Mouse (Mus musculus) liver, embryonic 16.5 days (tissue): ENCODE results near the gene Il3. TPM values are rescaled to one million over a fixed set of nuclear protein-coding genes. Genes with fewer than 3 reads are reported as not detected.
A peak's percentile ranks its signal among the peaks of the same experiment; 100 is the strongest.

ENCODE experiments used
- ATAC-seq: fragments of 200-750 bp; cut with Nextera tagmentation; 2 replicates; pipeline ENCODE4 v1.8.0; 2017; ENCODE audit warnings: low read depth, mild to moderate bottlenecking, moderate number of reproducible peaks, moderate library complexity
- H3K27ac ChIP-seq: fragments of 300-500 bp; sonication (generic); 2 replicates; pipeline ENCODE4 v1.5.1; 2014; ENCODE audit warnings: mild to moderate bottlenecking, low read length
- H3K27me3 ChIP-seq: fragments of 300-500 bp; sonication (generic); 2 replicates; pipeline ENCODE4 v1.6.1; 2014; ENCODE audit warnings: low read depth, low read length, mixed read lengths; ENCODE audit not compliant: control insufficient read depth, insufficient read depth
- H3K36me3 ChIP-seq: fragments of 300-500 bp; sonication (generic); 2 replicates; pipeline ENCODE4 v1.6.1; 2014; ENCODE audit warnings: mild to moderate bottlenecking; ENCODE audit not compliant: control insufficient read depth, insufficient read depth
- H3K4me1 ChIP-seq: fragments of 300-500 bp; sonication (generic); 2 replicates; pipeline ENCODE4 v1.6.1; 2014; ENCODE audit warnings: low read depth, low read length, mixed read lengths; ENCODE audit not compliant: control insufficient read depth
- H3K4me2 ChIP-seq: fragments of 300-500 bp; sonication (generic); 2 replicates; pipeline ENCODE4 v1.6.1; 2014; ENCODE audit warnings: low read depth, low read length, mixed read lengths
- H3K4me3 ChIP-seq: fragments of 300-500 bp; sonication (generic); 2 replicates; pipeline ENCODE4 v1.5.1; 2014; ENCODE audit warnings: low read depth, mild to moderate bottlenecking, low read length
- H3K9ac ChIP-seq: fragments of 300-500 bp; sonication (generic); 2 replicates; pipeline ENCODE4 v1.6.1; 2014; ENCODE audit warnings: low read depth, low read length
- H3K9me3 ChIP-seq: fragments of 300-500 bp; sonication (generic); replicated peaks from 2 replicates; pipeline ENCODE4 v1.6.1; 2016; ENCODE audit warnings: low read length; ENCODE audit not compliant: control insufficient read depth
- WGBS: fragments of 180-500 bp; shearing (Covaris S2); extraction: QIAGEN DNeasy Blood & Tissue Kit; methylation state at CpG from one replicate; pipeline ENCODE4 v1.1.7; 2014; ENCODE audit not compliant: insufficient replicate concordance; 5-methylcytosine and 5-hydroxymethylcytosine counted together
- polyA plus RNA-seq: library from polyadenylated mRNA; unstranded; fragments of >200 nt; fragmentation: Nextera tagmentation; extraction: Ambion mirVana; gene quantifications from 2 replicates; pipeline ENCODE4 v1.2.1, GENCODE M21; 2015

The Il3 gene
- polyA plus RNA-seq, 1 experiment from 2014 or later: not detected

DNA sequence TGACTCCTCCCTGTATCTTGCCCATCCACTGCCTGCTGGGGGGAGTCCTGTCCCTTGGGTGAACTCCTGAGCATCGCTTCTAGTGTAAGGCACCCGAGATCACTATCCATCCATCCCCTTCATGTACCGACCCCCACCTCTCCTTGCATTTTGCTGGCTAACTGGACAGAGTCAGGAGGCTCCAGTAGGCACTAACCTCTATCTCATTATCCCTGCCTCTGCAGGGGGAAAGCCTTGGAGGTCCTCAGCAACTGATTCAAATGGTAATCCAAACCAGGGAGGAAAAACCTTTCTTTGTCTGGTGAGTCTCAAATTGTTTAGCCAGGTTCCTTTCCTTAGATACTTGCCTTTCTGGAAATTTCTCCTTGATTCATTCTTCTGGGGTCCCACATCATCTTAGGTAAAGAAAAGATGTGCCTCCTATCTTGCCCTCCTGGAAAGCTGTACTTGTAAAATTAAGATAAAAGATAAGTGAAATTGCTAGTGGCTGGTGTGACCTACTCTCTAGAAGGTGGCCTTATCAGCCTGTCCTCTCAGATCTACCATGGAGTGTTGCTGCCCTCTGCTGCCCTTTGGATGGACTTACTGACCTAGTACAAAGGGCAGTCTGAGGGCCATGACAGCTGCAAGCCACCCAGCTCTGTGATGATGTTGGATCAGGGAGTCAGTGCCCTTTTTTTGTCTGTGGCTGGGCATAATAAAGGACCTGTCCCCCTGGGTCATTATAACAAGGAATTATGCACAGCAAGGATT is 10.3 kb downstream of the Il3 start:
- ATAC-seq: peak; percentile 48; the same call in 1 of the 2 replicates
- Histone ChIP-seq H3K4me3 (no peak overlapping the region), H3K9ac (no peak overlapping the region), H3K27me3 (no peaks in the 10 kb centered on the region), H3K4me2 (no peak overlapping the region), H3K27ac (no peak overlapping the region), H3K4me1 (no peaks in the 10 kb centered on the region), H3K36me3 (no peaks in the 10 kb centered on the region), H3K9me3 (no peaks in the 10 kb centered on the region)
- 53% methylated on average over 3 of the region's 3 CpGs for WGBS

DNA sequence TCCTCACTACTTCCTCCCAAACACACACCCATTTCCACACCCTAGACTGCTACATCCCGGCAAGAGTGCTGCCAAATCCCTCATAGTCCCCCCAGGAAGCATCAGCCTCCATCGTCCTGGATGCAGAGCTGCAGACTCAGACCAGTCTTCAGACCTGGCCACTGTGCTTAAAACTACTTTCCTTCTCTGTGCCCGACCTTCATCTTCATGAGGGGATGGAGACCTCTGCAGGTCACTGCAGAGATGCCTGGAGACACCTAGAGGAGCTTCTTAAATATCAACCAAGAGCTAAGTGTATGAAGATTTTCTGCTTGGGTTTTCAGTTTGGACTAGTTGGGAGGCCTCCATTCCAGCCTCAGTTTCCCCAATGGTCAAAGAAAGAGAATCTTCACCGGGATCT is 13.0 kb downstream of the Il3 start:
- WGBS: 25% methylated on average over 4 of the region's 4 CpGs

DNA sequence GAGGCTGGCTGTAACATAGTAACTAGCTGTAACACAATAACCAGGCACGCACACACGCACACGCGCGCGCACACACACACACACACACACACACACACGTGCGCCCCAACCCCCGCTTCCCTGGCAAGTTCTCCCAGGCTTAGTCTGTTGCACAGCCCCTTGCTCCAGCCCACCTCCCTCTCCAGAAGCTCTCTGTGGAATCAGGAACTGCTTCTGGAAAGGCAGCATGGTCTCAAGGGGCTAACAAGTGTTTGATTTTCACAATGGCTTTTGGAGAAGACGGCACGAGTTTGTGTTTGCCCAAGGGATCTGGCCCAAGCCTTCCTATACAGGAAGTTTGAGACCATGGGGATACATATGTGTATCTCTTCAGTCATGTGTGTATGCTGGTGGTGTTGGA is 16.5 kb downstream of the Il3 start:
- Histone ChIP-seq H3K4me3 (no peak overlapping the region), H3K9ac (no peak overlapping the region), H3K9me3 (no peaks in the 10 kb centered on the region), H3K27me3 (no peaks in the 10 kb centered on the region), H3K27ac (no peak overlapping the region), H3K36me3 (no peaks in the 10 kb centered on the region), H3K4me2 (no peak overlapping the region), H3K4me1 (peaks cover 7% of the 10 kb centered on the region; the same call in 1 of the 2 replicates)
- 83% methylated on average over 11 of the region's 11 CpGs for WGBS
- no peak for ATAC-seq

More for the DNA sequence above, 13.0 kb downstream of the Il3 start:
- H3K36me3 ChIP-seq: no peaks in the 10 kb centered on the region
- H3K27me3 ChIP-seq: no peaks in the 10 kb centered on the region
- no peak overlapping the region for H3K4me3 ChIP-seq
- no peak overlapping the region for H3K4me2 ChIP-seq
- H3K9ac ChIP-seq: no peak overlapping the region
- H3K9me3 ChIP-seq: no peaks in the 10 kb centered on the region
- ATAC-seq: no peak
- H3K4me1 ChIP-seq: peaks cover 4% of the 10 kb centered on the region; the same call in 1 of the 2 replicates
- H3K27ac ChIP-seq: no peak overlapping the region

DNA sequence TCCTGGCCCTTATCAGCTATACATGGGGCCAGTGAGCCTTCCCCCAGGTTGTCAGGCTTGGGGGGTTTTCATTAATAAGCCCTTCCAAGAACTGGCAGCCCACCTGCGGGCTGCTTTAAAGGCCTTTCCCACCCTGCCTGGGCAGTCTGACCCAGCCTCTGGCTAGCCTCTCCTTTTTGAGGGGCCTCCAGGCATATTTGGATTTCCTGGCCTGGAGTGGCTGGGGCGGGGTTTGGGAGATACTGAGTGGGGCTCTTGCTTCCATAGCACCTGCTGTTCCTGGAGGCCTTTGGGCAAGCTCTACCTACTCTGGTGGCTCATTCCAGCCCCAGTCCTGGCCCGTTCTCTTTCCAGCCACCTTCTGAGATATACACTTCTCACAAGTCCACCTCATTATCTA is 17.3 kb downstream of the Il3 start:
- no peak overlapping the region for H3K4me3 ChIP-seq
- H3K27me3 ChIP-seq: no peaks in the 10 kb centered on the region
- no peak overlapping the region for H3K9ac ChIP-seq
- WGBS: 56% methylated on average over 3 of the region's 3 CpGs
- H3K27ac ChIP-seq: no peak overlapping the region
- ATAC-seq: no peak
- no peak overlapping the region for H3K4me2 ChIP-seq
- peaks cover 7% of the 10 kb centered on the region; the same call in 1 of the 2 replicates for H3K4me1 ChIP-seq
- H3K36me3 ChIP-seq: no peaks in the 10 kb centered on the region
- H3K9me3 ChIP-seq: no peaks in the 10 kb centered on the region

DNA sequence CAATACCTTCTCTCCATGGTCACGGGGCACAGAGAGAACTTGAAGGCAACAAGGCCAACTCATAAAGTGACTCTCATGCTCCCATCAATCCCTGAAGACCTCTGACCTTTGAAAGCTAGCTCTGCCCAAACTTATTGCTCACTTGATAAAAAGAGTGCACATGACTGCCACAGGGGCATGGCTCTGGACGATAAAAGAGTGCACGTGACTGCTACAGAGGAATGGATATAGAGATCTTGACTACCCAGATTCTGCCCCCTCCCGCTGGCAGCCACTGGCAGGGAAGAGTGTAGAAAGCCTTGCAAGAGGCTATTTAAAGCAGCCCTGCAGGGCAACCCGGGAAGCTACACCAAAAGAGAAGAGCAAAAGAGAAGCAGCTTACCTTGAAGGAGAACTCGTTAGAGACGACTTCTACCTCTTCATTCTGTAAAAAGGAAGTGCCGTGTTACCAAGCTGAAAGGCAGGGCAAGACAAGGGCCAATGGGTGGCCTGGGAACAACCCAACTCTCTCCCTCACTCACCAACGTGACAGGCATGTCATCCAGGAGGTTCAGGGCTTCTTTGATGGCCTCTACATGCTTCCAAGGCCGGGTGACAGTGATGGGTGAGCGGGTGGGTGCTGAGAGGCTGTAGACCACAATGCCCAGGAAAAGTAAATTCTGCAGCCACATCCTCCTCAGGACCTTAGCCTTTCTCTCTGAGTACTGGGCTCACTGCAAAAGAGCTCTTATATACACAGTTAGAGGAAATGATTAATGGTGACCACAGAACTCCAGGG is 17.9 kb downstream of the Il3 start, which contains the start of gene Csf2:
Gene Csf2 (minus strand): TSS at position 728 of the 778 bp plus-strand sequence.
- WGBS: 19% methylated on average over 11 of the region's 11 CpGs
- no peaks in the 10 kb centered on the region for H3K9me3 ChIP-seq
- H3K4me1 ChIP-seq: peaks cover 7% of the 10 kb centered on the region; the same call in 1 of the 2 replicates
- no peak within 1 kb of the TSS for H3K9ac ChIP-seq
- no peak within 1 kb of the TSS for H3K4me3 ChIP-seq
- H3K4me2 ChIP-seq: no peak within 1 kb of the TSS
- H3K27ac ChIP-seq: no peak within 1 kb of the TSS
- no peaks in the 10 kb centered on the region for H3K36me3 ChIP-seq
- peak; percentile 59; the same call in 1 of the 2 replicates for ATAC-seq
- H3K27me3 ChIP-seq: no peaks in the 10 kb centered on the region

DNA sequence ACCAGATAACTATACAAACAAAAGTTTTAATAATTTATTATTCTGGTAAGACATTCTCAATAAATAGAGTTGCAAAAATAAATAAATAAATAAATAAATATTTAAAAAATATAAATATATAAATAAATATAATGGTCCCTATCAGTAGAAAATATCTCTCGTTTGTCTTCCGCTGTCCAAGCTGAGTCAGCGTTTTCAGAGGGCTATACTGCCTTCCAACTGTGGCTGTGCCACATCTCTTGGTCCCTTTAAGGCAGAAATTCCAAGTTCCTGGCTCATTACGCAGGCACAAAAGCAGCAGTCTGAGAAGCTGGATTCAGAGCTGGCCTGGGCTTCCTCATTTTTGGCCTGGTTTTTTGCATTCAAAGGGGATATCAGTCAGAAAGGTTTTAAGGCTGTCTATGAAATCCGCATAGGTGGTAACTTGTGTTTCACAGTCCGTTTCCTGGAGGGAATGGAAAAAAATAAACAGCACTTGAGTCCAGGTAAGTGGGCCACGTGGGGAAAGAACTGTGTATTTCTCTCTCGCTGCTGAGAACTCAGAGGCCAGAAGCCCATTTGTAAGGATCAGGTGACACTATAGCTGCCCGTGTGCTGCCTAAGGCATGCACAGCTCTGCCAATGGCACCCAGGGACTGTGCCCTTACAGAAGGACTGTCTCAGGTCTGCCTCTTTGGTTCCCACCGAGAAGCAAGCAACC is 19.7 kb downstream of the Il3 start:
- no peak for ATAC-seq
- 59% methylated on average over 10 of the region's 10 CpGs for WGBS
- Histone ChIP-seq H3K4me2 (no peak overlapping the region), H3K27me3 (no peaks in the 10 kb centered on the region), H3K36me3 (no peaks in the 10 kb centered on the region), H3K27ac (no peak overlapping the region), H3K9ac (no peak overlapping the region), H3K4me1 (peaks cover 7% of the 10 kb centered on the region; the same call in 1 of the 2 replicates), H3K4me3 (no peak overlapping the region), H3K9me3 (no peaks in the 10 kb centered on the region)

DNA sequence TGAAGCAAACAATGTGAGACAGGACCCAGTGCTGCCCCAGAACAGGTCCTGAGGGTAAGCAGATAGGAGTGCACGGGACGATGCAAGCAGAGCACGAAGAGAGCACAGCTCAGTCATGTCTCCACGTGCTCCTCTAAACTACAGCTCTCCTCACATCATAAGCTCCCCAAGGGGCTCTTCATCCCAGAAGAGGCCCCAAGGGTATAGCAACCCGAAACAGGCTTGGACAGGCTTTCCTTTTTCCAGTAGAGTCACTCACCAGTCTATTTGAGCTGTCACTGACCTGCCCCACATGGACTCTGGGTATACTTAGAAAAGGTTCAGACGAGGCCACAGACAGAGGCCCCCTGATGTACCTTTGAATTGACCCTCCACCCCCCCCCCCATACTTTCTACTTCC is 22.6 kb downstream of the Il3 start:
- ATAC-seq: no peak
- Histone ChIP-seq H3K4me1 (peaks cover 7% of the 10 kb centered on the region; the same call in 1 of the 2 replicates), H3K9ac (no peak overlapping the region), H3K27me3 (no peaks in the 10 kb centered on the region; the same call in 1 of the 2 replicates), H3K4me3 (no peak overlapping the region), H3K27ac (no peak overlapping the region), H3K4me2 (no peak overlapping the region), H3K36me3 (no peaks in the 10 kb centered on the region), H3K9me3 (no peaks in the 10 kb centered on the region)
- 59% methylated on average over 6 of the region's 6 CpGs for WGBS

DNA sequence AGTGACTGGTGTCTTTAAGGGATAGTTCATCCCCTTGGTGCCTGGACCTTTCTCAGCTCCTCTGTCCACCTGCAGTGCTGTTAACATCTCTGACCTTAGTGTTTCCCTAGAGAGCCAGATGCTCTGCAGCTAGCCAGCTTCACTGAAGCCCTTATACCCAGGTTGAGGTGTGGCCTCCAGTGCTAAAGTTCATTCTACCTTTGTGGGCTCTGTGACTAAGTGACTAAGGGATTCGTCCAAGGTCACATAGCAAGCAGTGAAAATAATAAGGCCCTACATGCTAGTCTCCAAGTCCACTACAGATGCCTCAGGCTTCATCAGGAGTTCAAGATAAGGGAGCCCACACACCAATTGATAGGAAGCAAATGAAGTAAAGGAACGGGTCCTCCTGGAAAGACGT is 24.6 kb downstream of the Il3 start:
- no peak for ATAC-seq
- Histone ChIP-seq H3K4me2 (no peak overlapping the region), H3K9me3 (no peaks in the 10 kb centered on the region), H3K9ac (no peak overlapping the region), H3K27me3 (no peaks in the 10 kb centered on the region; the same call in 1 of the 2 replicates), H3K36me3 (no peaks in the 10 kb centered on the region), H3K4me1 (no peaks in the 10 kb centered on the region), H3K27ac (no peak overlapping the region), H3K4me3 (no peak overlapping the region)
- 42% methylated on average over 3 of the region's 3 CpGs for WGBS
